Mouse (Mus musculus): ENCODE measurements around the gene Ppp4r2. TPM values are rescaled to one million over a fixed set of nuclear protein-coding genes. Genes with fewer than 3 reads are reported as not detected.

The Ppp4r2 gene
- polyA plus RNA-seq, 1 experiment from 2014 or later: 33.9 TPM

DNA sequence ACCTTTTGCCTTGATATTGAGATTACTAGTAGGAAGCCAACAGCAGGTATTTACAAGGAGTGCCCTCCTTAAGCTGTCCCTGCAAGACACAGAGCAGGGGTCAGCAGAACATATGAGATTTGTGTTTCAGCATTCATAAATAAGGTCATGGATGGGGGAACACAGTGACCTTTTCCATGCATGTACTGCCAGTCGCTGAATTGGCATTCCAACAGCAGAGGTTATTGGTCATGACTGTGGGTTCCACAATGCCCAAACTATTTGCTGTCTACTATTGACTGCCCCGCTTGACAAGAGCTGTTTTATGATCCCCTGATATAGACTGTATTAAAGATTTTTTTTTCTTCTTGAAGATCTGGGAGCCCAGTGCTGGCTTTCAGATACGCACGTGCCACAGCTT, 33.7 kb upstream of the Ppp4r2 start:
- H3K27me3 ChIP-seq (ENCODE audit: insufficient read depth, low read length): no peaks in the 10 kb centered on the region
- no peaks in the 10 kb centered on the region for H3K4me1 ChIP-seq (ENCODE audit: insufficient read depth)
- H3K36me3 ChIP-seq (ENCODE audit: insufficient read depth): no peaks in the 10 kb centered on the region
- H3K9me3 ChIP-seq (ENCODE audit: low read depth, low read length): no peaks in the 10 kb centered on the region
- ATAC-seq (ENCODE audit: insufficient read depth) (no peak), DNase-seq (no peak)
- no peak overlapping the region for H3K4me3 ChIP-seq (ENCODE audit: low read depth, low read length)
- H3K27ac ChIP-seq (ENCODE audit: low read depth): no peak overlapping the region
- no peak for TF ChIP-seq CTCF (IDR thresholded peaks at IDR 0.05; ENCODE audit: low read depth)
- 89% methylated on average over 4 of the region's 4 CpGs for WGBS
- H3K9ac ChIP-seq: no peak overlapping the region
- no peak overlapping the region for H3K4me2 ChIP-seq

DNA sequence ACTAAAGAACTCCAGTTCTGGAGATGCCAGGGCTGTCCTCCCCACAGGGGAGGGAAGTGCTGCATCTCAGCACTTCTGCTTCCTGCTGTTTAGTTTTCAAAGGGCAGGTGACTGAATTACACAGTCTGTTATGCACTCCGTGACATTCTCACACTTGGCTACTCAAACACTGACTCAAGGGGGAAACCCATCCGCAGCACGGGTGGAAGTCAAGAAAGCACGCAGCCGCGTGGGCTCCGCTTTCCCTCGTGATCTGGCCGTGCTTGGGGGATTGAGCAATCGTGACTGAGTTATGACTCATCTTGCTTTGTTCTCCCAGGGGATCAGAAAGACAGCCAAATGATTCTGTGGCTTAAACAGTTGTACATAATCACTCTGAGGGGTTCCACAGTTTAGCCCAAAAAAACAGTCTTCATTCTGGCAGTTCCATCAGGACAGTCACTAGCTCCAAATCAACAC, 32.9 kb upstream of the Ppp4r2 start:
- ATAC-seq (ENCODE audit: insufficient read depth) (no peak), DNase-seq (peak; percentile 25)
- H3K9me3 ChIP-seq (ENCODE audit: low read depth, low read length): no peaks in the 10 kb centered on the region
- no peaks in the 10 kb centered on the region for H3K4me1 ChIP-seq (ENCODE audit: insufficient read depth)
- no peaks in the 10 kb centered on the region for H3K36me3 ChIP-seq (ENCODE audit: insufficient read depth)
- TF ChIP-seq CTCF (IDR thresholded peaks at IDR 0.05; ENCODE audit: low read depth): no peak
- H3K27ac ChIP-seq (ENCODE audit: low read depth): no peak overlapping the region
- no peak overlapping the region for H3K4me2 ChIP-seq
- WGBS: 38% methylated on average over 10 of the region's 10 CpGs
- no peak overlapping the region for H3K9ac ChIP-seq
- no peaks in the 10 kb centered on the region for H3K27me3 ChIP-seq (ENCODE audit: insufficient read depth, low read length)
- H3K4me3 ChIP-seq (ENCODE audit: low read depth, low read length): no peak overlapping the region

DNA sequence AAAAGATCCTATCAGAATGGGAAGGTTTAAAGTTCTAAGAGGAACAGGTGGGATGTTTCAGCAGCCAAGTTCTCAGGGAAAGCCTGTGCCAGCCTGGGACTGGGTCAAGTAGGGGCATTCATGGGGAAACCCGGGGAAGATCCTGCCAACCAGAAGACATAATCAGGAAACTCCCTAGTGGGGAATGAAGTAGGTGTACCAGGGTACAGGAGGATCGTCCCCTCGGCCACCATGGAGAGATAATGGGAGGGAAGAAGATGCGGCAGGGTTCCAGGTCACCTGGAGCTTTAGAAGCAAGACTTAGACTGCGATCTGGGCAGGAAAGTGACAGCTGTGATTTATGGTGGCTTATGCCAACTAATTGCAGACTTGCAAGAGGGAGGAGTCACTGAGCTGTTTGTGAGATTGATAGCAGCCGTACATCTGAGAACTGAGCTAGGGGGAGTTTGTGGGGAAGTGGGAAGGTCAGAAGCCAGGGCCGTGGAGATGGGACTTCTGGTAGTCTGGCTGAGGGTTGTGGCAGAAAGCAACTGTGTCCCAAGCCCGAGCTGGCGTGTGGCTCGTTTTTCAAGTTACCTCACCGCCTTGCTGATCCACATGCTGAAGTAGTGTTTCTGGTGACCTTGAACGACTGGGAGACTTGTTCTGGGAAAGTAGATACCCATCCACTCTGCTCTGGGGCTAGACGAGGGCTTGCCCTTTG, 30.9 kb upstream of the Ppp4r2 start:
- ATAC-seq (ENCODE audit: insufficient read depth) (no peak), DNase-seq (no peak)
- no peak for TF ChIP-seq CTCF (IDR thresholded peaks at IDR 0.05; ENCODE audit: low read depth)

DNA sequence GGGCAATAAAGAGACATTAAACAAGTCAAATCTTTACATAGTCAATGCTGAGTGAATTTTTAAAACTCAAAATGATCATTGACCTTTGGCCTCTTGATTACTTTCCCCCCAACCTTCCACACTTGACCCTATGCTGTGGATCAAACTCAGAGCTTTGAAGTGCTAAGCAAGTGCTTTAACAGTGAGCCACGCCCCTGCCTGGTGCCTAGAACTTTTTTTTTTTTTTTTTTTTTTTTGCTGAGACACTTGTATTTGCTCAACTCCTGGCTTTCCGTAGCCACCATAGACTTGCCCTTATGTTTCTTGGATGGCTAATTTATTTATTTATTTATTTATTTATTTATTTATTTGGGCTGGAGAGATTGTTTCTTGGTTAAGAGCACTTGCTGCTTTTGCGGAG, 30.2 kb upstream of the Ppp4r2 start:
- H3K9ac ChIP-seq: no peak overlapping the region
- DNase-seq (peak; percentile 8), ATAC-seq (ENCODE audit: insufficient read depth) (no peak)
- no peak for TF ChIP-seq CTCF (IDR thresholded peaks at IDR 0.05; ENCODE audit: low read depth)
- no peak overlapping the region for H3K4me3 ChIP-seq (ENCODE audit: low read depth, low read length)
- H3K27ac ChIP-seq (ENCODE audit: low read depth): no peak overlapping the region
- H3K9me3 ChIP-seq (ENCODE audit: low read depth, low read length): no peaks in the 10 kb centered on the region
- no peaks in the 10 kb centered on the region for H3K4me1 ChIP-seq (ENCODE audit: insufficient read depth)
- no peaks in the 10 kb centered on the region for H3K36me3 ChIP-seq (ENCODE audit: insufficient read depth)
- no peak overlapping the region for H3K4me2 ChIP-seq
- H3K27me3 ChIP-seq (ENCODE audit: insufficient read depth, low read length): no peaks in the 10 kb centered on the region
- WGBS: 71% methylated on average over 3 of the region's 3 CpGs

More for the DNA sequence above, 30.9 kb upstream of the Ppp4r2 start:
- Histone ChIP-seq H3K36me3 (ENCODE audit: insufficient read depth) (no peaks in the 10 kb centered on the region), H3K4me1 (ENCODE audit: insufficient read depth) (no peaks in the 10 kb centered on the region), H3K27me3 (ENCODE audit: insufficient read depth, low read length) (no peaks in the 10 kb centered on the region), H3K27ac (ENCODE audit: low read depth) (no peak overlapping the region), H3K4me2 (no peak overlapping the region), H3K9me3 (ENCODE audit: low read depth, low read length) (no peaks in the 10 kb centered on the region), H3K9ac (no peak overlapping the region), H3K4me3 (ENCODE audit: low read depth, low read length) (no peak overlapping the region)
- WGBS: 52% methylated on average over 13 of the region's 13 CpGs

DNA sequence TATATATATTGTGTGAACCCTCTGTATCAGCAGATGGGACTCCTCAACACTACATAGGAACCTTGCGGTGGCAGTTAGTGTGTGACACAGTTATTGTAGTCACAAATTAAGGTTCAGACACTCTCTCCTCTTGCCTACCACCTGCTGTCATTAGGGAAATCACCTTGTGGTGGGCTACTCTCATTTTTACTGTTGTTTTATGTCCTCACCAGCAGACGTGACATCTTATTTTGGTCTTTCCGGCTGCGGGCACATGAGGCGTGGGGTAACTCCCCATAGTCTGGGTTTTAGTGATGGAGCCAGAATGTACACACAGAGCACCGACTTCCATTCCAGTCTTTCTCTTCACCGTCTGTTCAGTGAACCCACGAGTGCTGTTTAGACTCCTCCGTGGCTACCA, 26.2 kb upstream of the Ppp4r2 start:
- no peaks in the 10 kb centered on the region for H3K27me3 ChIP-seq (ENCODE audit: insufficient read depth, low read length)
- no peak for TF ChIP-seq CTCF (IDR thresholded peaks at IDR 0.05; ENCODE audit: low read depth)
- DNase-seq (no peak), ATAC-seq (ENCODE audit: insufficient read depth) (no peak)
- no peaks in the 10 kb centered on the region for H3K36me3 ChIP-seq (ENCODE audit: insufficient read depth)
- WGBS: 88% methylated on average over 9 of the region's 9 CpGs
- H3K9me3 ChIP-seq (ENCODE audit: low read depth, low read length): no peaks in the 10 kb centered on the region
- no peak overlapping the region for H3K4me2 ChIP-seq
- H3K4me1 ChIP-seq (ENCODE audit: insufficient read depth): no peaks in the 10 kb centered on the region
- no peak overlapping the region for H3K27ac ChIP-seq (ENCODE audit: low read depth)
- H3K9ac ChIP-seq: no peak overlapping the region
- no peak overlapping the region for H3K4me3 ChIP-seq (ENCODE audit: low read depth, low read length)

DNA sequence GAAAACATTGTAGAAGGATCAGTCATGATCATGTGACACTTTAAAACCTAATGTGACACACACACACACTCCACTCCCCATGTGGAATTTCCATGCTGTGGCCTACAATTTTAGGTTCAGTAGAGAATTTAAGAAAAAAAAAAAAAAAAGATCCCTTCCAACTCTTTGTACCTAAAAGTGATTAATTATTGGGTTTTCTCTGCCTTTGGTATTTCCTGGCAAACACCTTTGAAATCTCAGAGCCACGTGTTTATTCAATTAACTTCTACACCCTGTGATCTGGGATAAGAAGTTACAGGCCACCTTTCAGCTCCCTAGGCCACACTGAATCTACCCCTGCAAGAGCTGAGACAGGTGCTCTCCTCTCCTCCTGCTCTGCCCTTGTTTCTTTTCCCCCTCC, 25.7 kb upstream of the Ppp4r2 start:
- Histone ChIP-seq H3K9me3 (ENCODE audit: low read depth, low read length) (no peaks in the 10 kb centered on the region), H3K36me3 (ENCODE audit: insufficient read depth) (no peaks in the 10 kb centered on the region), H3K27ac (ENCODE audit: low read depth) (no peak overlapping the region), H3K9ac (no peak overlapping the region), H3K4me1 (ENCODE audit: insufficient read depth) (no peaks in the 10 kb centered on the region), H3K4me3 (ENCODE audit: low read depth, low read length) (no peak overlapping the region), H3K4me2 (no peak overlapping the region), H3K27me3 (ENCODE audit: insufficient read depth, low read length) (no peaks in the 10 kb centered on the region)
- TF ChIP-seq CTCF (IDR thresholded peaks at IDR 0.05; ENCODE audit: low read depth): no peak
- ATAC-seq (ENCODE audit: insufficient read depth) (no peak), DNase-seq (no peak)
- WGBS: 30% methylated on average over 1 of the region's 1 CpGs

DNA sequence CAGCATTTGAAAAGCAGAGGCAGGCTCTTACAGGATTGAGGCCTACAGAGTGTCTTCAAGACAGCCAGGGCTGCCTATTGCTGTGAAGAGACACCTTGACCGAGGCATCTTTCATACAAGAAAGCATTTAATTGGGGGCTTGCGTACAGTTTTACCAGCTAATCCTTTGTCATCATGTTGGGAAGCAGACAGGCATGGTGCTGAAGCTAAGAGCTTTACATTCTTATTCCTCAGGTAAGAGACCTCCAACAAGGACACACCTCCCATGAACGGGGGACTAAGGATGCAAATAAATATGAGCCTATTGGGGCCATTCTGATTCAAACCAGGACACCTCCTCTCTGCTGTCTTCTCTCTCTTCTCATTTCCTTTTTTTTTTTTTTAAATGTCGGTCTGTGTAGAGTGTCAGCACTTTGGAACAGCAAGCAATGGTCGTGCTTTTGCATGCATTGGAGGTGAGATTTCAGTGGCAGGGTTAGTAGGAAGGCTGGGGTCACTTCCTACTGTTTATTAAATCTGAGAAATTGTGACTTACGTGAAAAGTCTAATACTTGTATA, 25.1 kb upstream of the Ppp4r2 start:
- Histone ChIP-seq H3K27me3 (ENCODE audit: insufficient read depth, low read length) (no peaks in the 10 kb centered on the region), H3K9me3 (ENCODE audit: low read depth, low read length) (no peaks in the 10 kb centered on the region), H3K27ac (ENCODE audit: low read depth) (no peak overlapping the region), H3K9ac (no peak overlapping the region), H3K36me3 (ENCODE audit: insufficient read depth) (no peaks in the 10 kb centered on the region), H3K4me1 (ENCODE audit: insufficient read depth) (no peaks in the 10 kb centered on the region), H3K4me2 (no peak overlapping the region), H3K4me3 (ENCODE audit: low read depth, low read length) (no peak overlapping the region)
- no peak for DNase-seq
- no peak for TF ChIP-seq CTCF (IDR thresholded peaks at IDR 0.05; ENCODE audit: low read depth)
- ATAC-seq (ENCODE audit: insufficient read depth): no peak
- 76% methylated on average over 6 of the region's 6 CpGs for WGBS

Data from lung, embryonic 14.5 days (tissue).